Mouse (Mus musculus) MEL (cell line): ENCODE results near the gene Ssh2. TPM values are rescaled to one million over a fixed set of nuclear protein-coding genes. Genes with fewer than 3 reads are reported as not detected.

Experiments used
- DNase-seq: peaks from one replicate; pipeline ENCODE4 v3.0.0; 2011; ENCODE audit warnings: low read depth, low spot score
- H3K27ac ChIP-seq: 2 replicates; pipeline ENCODE4 v1.5.1; 2012; ENCODE audit warnings: low read depth, mild to moderate bottlenecking, control low read depth, low read length, moderate library complexity; ENCODE audit not compliant: control insufficient read depth
- H3K27me3 ChIP-seq, 2 experiments: fragments of 150-350 bp in 1 of 2; sonication (generic) in 1 of 2; 2 replicates each; pipeline ENCODE4 v1.6.1; 2012; ENCODE audit warnings: low read length in 2 of 2, mild to moderate bottlenecking in 2 of 2, improper control_type of control experiment in 1 of 2, moderate library complexity in 1 of 2; ENCODE audit not compliant: insufficient read depth in 2 of 2, control insufficient read depth in 1 of 2
- H3K36me3 ChIP-seq, 2 experiments: 2 replicates each; pipeline ENCODE4 v1.6.1; 2012 to 2014; ENCODE audit warnings: low read length in 2 of 2, improper control_type of control experiment in 1 of 2, inconsistent platforms in 1 of 2, mild to moderate bottlenecking in 1 of 2; ENCODE audit not compliant: insufficient read depth in 2 of 2, control insufficient read depth in 1 of 2
- H3K4me1 ChIP-seq, 2 experiments: fragments of 150-350 bp in 1 of 2; sonication (generic) in 1 of 2; 2 replicates each; pipeline ENCODE4 v1.6.1; 2012; ENCODE audit warnings: low read length in 2 of 2, improper control_type of control experiment in 1 of 2, mild to moderate bottlenecking in 1 of 2; ENCODE audit not compliant: insufficient read depth in 2 of 2, control insufficient read depth in 1 of 2
- H3K4me3 ChIP-seq, 2 experiments: fragments of 150-350 bp in 1 of 2; sonication (generic) in 1 of 2; 2 replicates each; pipeline ENCODE4 v1.5.1; 2012; ENCODE audit warnings: low read depth in 2 of 2, low read length in 2 of 2, mild to moderate bottlenecking in 2 of 2, moderate library complexity in 2 of 2, control low read depth in 1 of 2, improper control_type of control experiment in 1 of 2; ENCODE audit not compliant: control insufficient read depth in 1 of 2, insufficient read depth in 1 of 2
- H3K79me2 ChIP-seq: 2 replicates; pipeline ENCODE4 v1.6.1; 2012; ENCODE audit warnings: mild to moderate bottlenecking, low read length, moderate library complexity; ENCODE audit not compliant: control insufficient read depth, poor library complexity, insufficient read depth
- H3K9ac ChIP-seq: 2 replicates; pipeline ENCODE4 v1.6.1; 2012; ENCODE audit warnings: low read depth, mild to moderate bottlenecking, control low read depth, low read length, moderate library complexity; ENCODE audit not compliant: control insufficient read depth, poor library complexity, severe bottlenecking
- H3K9me3 ChIP-seq: fragments of 150-350 bp; sonication (generic); replicated peaks from 2 replicates; pipeline ENCODE4 v1.6.1; 2012; ENCODE audit warnings: mild to moderate bottlenecking, low read length, improper control_type of control experiment, moderate library complexity; ENCODE audit not compliant: insufficient read depth
- CHD1 ChIP-seq: IDR thresholded peaks from 2 replicates; pipeline ENCODE4 v1.6.1; 2012; ENCODE audit warnings: low read depth, mild to moderate bottlenecking, inconsistent platforms, low read length, improper control_type of control experiment
- CHD2 ChIP-seq: IDR thresholded peaks from 2 replicates; pipeline ENCODE4 v1.6.1; 2011; ENCODE audit warnings: low read length, improper control_type of control experiment
- EP300 ChIP-seq, 2 experiments: IDR thresholded peaks; 2 replicates each; pipeline ENCODE4 v1.6.1; 2011; ENCODE audit warnings: improper control_type of control experiment in 2 of 2, low read length in 2 of 2, low read depth in 1 of 2, mild to moderate bottlenecking in 1 of 2
- ETS1 ChIP-seq: IDR thresholded peaks from 2 replicates; pipeline ENCODE4 v1.6.1; 2012; ENCODE audit warnings: low read depth, mild to moderate bottlenecking, inconsistent platforms, low read length, improper control_type of control experiment, moderate library complexity
- GABPA ChIP-seq: IDR thresholded peaks from 2 replicates; pipeline ENCODE4 v1.6.1; 2012; ENCODE audit warnings: low read depth, mild to moderate bottlenecking, inconsistent platforms, low read length, improper control_type of control experiment, moderate library complexity
- GATA1 ChIP-seq: IDR thresholded peaks from 2 replicates; pipeline ENCODE4 v1.6.1; 2011; ENCODE audit warnings: low read depth, low read length, improper control_type of control experiment
- JUND ChIP-seq: IDR thresholded peaks from 2 replicates; pipeline ENCODE4 v1.6.1; 2011; ENCODE audit warnings: low read depth, mild to moderate bottlenecking, improper control_type of control experiment, low read length
- KAT2A ChIP-seq: conservative IDR thresholded peaks from 2 replicates; pipeline ENCODE4 v1.6.1; 2012; ENCODE audit warnings: low read depth, low read length, improper control_type of control experiment, inconsistent platforms
- MAZ ChIP-seq: IDR thresholded peaks from 2 replicates; pipeline ENCODE4 v1.6.1; 2012; ENCODE audit warnings: low read depth, mild to moderate bottlenecking, inconsistent platforms, low read length, improper control_type of control experiment
- MEF2A ChIP-seq: IDR thresholded peaks from 2 replicates; pipeline ENCODE4 v1.6.1; 2014; ENCODE audit warnings: low read depth, mild to moderate bottlenecking, inconsistent platforms, low read length, improper control_type of control experiment; ENCODE audit not compliant: poor library complexity, insufficient replicate concordance, severe bottlenecking; ENCODE audit errors: extremely low read depth
- NELFE ChIP-seq: IDR thresholded peaks from 2 replicates; pipeline ENCODE4 v1.6.1; 2011; ENCODE audit warnings: low read depth, low read length, improper control_type of control experiment
- NRF1 ChIP-seq: IDR thresholded peaks from 2 replicates; pipeline ENCODE4 v1.6.1; 2014; ENCODE audit warnings: low read depth, mild to moderate bottlenecking, inconsistent platforms, low read length, improper control_type of control experiment, moderate library complexity; ENCODE audit not compliant: poor library complexity, insufficient read depth, severe bottlenecking
- RAD21 ChIP-seq: IDR thresholded peaks from 2 replicates; pipeline ENCODE4 v1.6.1; 2011; ENCODE audit warnings: mild to moderate bottlenecking, low read depth, low read length, improper control_type of control experiment
- RCOR1 ChIP-seq: IDR thresholded peaks from 2 replicates; pipeline ENCODE4 v1.6.1; 2012; ENCODE audit warnings: low read depth, mild to moderate bottlenecking, inconsistent platforms, low read length, improper control_type of control experiment
- SIN3A ChIP-seq: IDR thresholded peaks from 2 replicates; pipeline ENCODE4 v1.6.1; 2012; ENCODE audit warnings: low read length, improper control_type of control experiment, inconsistent platforms
- SMC3 ChIP-seq: IDR thresholded peaks from 2 replicates; pipeline ENCODE4 v1.6.1; 2011; ENCODE audit warnings: low read depth, low read length, improper control_type of control experiment
- TAL1 ChIP-seq: IDR thresholded peaks from 2 replicates; pipeline ENCODE4 v1.6.1; 2012; ENCODE audit warnings: mild to moderate bottlenecking, inconsistent platforms, low read length, moderate library complexity, mixed read lengths
- TBP ChIP-seq: IDR thresholded peaks from 2 replicates; pipeline ENCODE4 v1.8.0; 2011; ENCODE audit warnings: low read depth, low read length, improper control_type of control experiment
- TCF12 ChIP-seq: IDR thresholded peaks from 2 replicates; pipeline ENCODE4 v1.6.1; 2014; ENCODE audit warnings: low read depth, mild to moderate bottlenecking, inconsistent platforms, low read length, improper control_type of control experiment, moderate library complexity
- USF1 ChIP-seq: IDR thresholded peaks from 2 replicates; pipeline ENCODE4 v1.6.1; 2014; ENCODE audit warnings: low read depth, mild to moderate bottlenecking, inconsistent platforms, low read length, improper control_type of control experiment, moderate library complexity
- USF2 ChIP-seq, 2 experiments: IDR thresholded peaks; 2 replicates each; pipeline ENCODE4 v1.6.1; 2011 to 2012; ENCODE audit warnings: improper control_type of control experiment in 2 of 2, low read length in 2 of 2, borderline replicate concordance in 1 of 2, inconsistent platforms in 1 of 2, low read depth in 1 of 2, mild to moderate bottlenecking in 1 of 2; ENCODE audit not compliant: insufficient read depth in 1 of 2
- ZC3H11A ChIP-seq: IDR thresholded peaks from 2 replicates; pipeline ENCODE4 v1.6.1; 2012; ENCODE audit warnings: low read depth, mild to moderate bottlenecking, inconsistent platforms, low read length, improper control_type of control experiment
- ZKSCAN1 ChIP-seq: IDR thresholded peaks from 2 replicates; pipeline ENCODE4 v1.6.1; 2012; ENCODE audit warnings: low read depth, mild to moderate bottlenecking, inconsistent platforms, low read length, improper control_type of control experiment, moderate library complexity
- ZNF384 ChIP-seq: IDR thresholded peaks from 2 replicates; pipeline ENCODE4 v1.6.1; 2012; ENCODE audit warnings: low read depth, mild to moderate bottlenecking, inconsistent platforms, low read length, improper control_type of control experiment
- polyA plus RNA-seq, 2 experiments: library from polyadenylated mRNA; stranded (reverse) in 1 of 2; unstranded in 1 of 2; fragments of >175 nt in 1 of 2; fragments of >200 nt in 1 of 2; gene quantifications; 2 replicates each; pipeline versions ENCODE4 v1.2.1 to v1.2.4; 2012; ENCODE audit warnings: low replicate concordance in 2 of 2, low read depth in 1 of 2; ENCODE audit not compliant: insufficient read length in 2 of 2, insufficient read depth in 1 of 2, missing spikeins in 1 of 2
- total RNA-seq: library from RNA; depleted of rRNA; stranded (reverse); fragments of 300-350 nt; gene quantifications from 2 replicates; pipeline ENCODE4 v1.2.3, GENCODE M21; 2012

Ssh2 gene
- total and polyA plus RNA-seq, 3 experiments = 6.3 to 29.2 (median 16.5) TPM

- TF ChIP-seq SMC3 = no peak
- no peak for TF ChIP-seq USF2 (IDR thresholded peaks at IDR 0.05; ENCODE audit: borderline replicate concordance in 1 of 2, insufficient read depth in 1 of 2, low read depth in 1 of 2, low read length in 2 of 2)
Observed at GRCm38 (mm10) chr11:77369188-77369840, 153.2 kb downstream of the Ssh2 start (continued).

- Histone ChIP-seq H3K79me2 (peaks cover 2% of the 10 kb centered on the region; the same call in 1 of the 2 replicates), H3K9me3 (no peaks in the 10 kb centered on the region), H3K9ac (peak overlapping the region; percentile 7; the same call in 1 of the 2 replicates), H3K36me3 (peaks cover 0 to 50% of the 10 kb centered on the region in 2 experiments; a peak in 2 of 4 replicates), H3K4me1 (peaks cover 24 to 34% of the 10 kb centered on the region in 2 experiments), H3K27me3 (no peaks in the 10 kb centered on the region), H3K4me3 (no peak overlapping the region), H3K27ac (peak overlapping the region; percentile 70)
- peak; percentile 75 for DNase-seq
- TF ChIP-seq EP300 (IDR thresholded peaks at IDR 0.05; ENCODE audit: low read depth in 1 of 2, low read length in 2 of 2) (peak; percentile 83 to 85), CHD2 (peak; percentile 38), ETS1 (peak; percentile 72), ZNF384 (no peak), MAZ (no peak), NRF1 (no peak), KAT2A (no peak), RCOR1 (peak; percentile 7; the same call in 1 of the 2 replicates), MEF2A (no peak), RAD21 (no peak), NELFE (no peak), TCF12 (peak; percentile 83), USF2 (IDR thresholded peaks at IDR 0.05; ENCODE audit: borderline replicate concordance in 1 of 2, insufficient read depth in 1 of 2, low read depth in 1 of 2, low read length in 2 of 2) (no peak), USF1 (no peak), CHD1 (no peak), TBP (no peak), TAL1 (peak; percentile 76), ZKSCAN1 (no peak), ZC3H11A (no peak), JUND (no peak), SIN3A (no peak), GABPA (no peak), SMC3 (no peak), GATA1 (peak; percentile 80)
Observed at GRCm38 (mm10) chr11:77369841-77370191, 153.7 kb downstream of the Ssh2 start.
